Mouse (Mus musculus): ENCODE measurements around the gene Gm648. TPM values are rescaled to one million over a fixed set of nuclear protein-coding genes. Genes with fewer than 3 reads are reported as not detected.

The Gm648 gene
- not detected for polyA plus RNA-seq (2014; fragmentation: Illumina TruSeq; extraction: RNeasy Lipid Tissue Mini Kit (QIAGEN cat#74804))

GRCm38 (mm10) chrX:56549506-56549905, at the start of gene Gm648:
Gene Gm648, minus strand, starts transcription at chrX:56549606.

GRCm38 (mm10) chrX:56597887-56598640, 48.7 kb upstream of the Gm648 start, which contains the start of gene Mmgt1:
Gene Mmgt1, minus strand, starts transcription at chrX:56598069.

GRCm38 (mm10) chrX:56524442-56524841, 25.0 kb downstream of the Gm648 start, which contains the start of gene Gm10477:
Gene Gm10477, plus strand, starts transcription at chrX:56524742.

Other genes starting within 250 kb of the Gm648 start
- 41.1 TPM for gene Zfp449, start 203.2 kb downstream of the Gm648 start, polyA plus RNA-seq (2014; fragmentation: Illumina TruSeq; extraction: RNeasy Lipid Tissue Mini Kit (QIAGEN cat#74804))
- 3.6 TPM for gene Smim10l2a, start 175.0 kb downstream of the Gm648 start, polyA plus RNA-seq (2014; fragmentation: Illumina TruSeq; extraction: RNeasy Lipid Tissue Mini Kit (QIAGEN cat#74804))
- not detected for gene Gm2174, start 101.6 kb downstream of the Gm648 start, polyA plus RNA-seq (2014; fragmentation: Illumina TruSeq; extraction: RNeasy Lipid Tissue Mini Kit (QIAGEN cat#74804))
- gene Ints6l, start 94.7 kb downstream of the Gm648 start, polyA plus RNA-seq (2014; fragmentation: Illumina TruSeq; extraction: RNeasy Lipid Tissue Mini Kit (QIAGEN cat#74804)): 65.3 TPM
- gene Gm10477, start 24.9 kb downstream of the Gm648 start, polyA plus RNA-seq (2014; fragmentation: Illumina TruSeq; extraction: RNeasy Lipid Tissue Mini Kit (QIAGEN cat#74804)): not detected
- gene Mmgt1, start 48.5 kb upstream of the Gm648 start, polyA plus RNA-seq (2014; fragmentation: Illumina TruSeq; extraction: RNeasy Lipid Tissue Mini Kit (QIAGEN cat#74804)): 126 TPM
- 53.0 TPM for gene Slc9a6, start 60.2 kb upstream of the Gm648 start, polyA plus RNA-seq (2014; fragmentation: Illumina TruSeq; extraction: RNeasy Lipid Tissue Mini Kit (QIAGEN cat#74804))
- 199 TPM for gene Fhl1, start 182.2 kb upstream of the Gm648 start, polyA plus RNA-seq (2014; fragmentation: Illumina TruSeq; extraction: RNeasy Lipid Tissue Mini Kit (QIAGEN cat#74804))

Data from ovary, adult 10 weeks (tissue).